Mouse (Mus musculus): ENCODE results near the gene Hip1.
A peak's percentile ranks its signal among the peaks of the same experiment; 100 is the strongest.
"Not testable (repeated sequence)": the region's sequence is repeated elsewhere in the genome, so short reads cannot be mapped to it uniquely, and the experiment has no call there.

Hip1 gene

GRCm38 (mm10) chr5:135433861-135434260 lies 111.1 kb downstream of the Hip1 start:
- DNase-seq: no peak

- no peak for DNase-seq
Measured at GRCm38 (mm10) chr5:135431111-135431510, 113.8 kb downstream of the Hip1 start.

- peak in 1 of 2 experiments; percentile 28 for DNase-seq
Measured at GRCm38 (mm10) chr5:135428786-135429185, 116.1 kb downstream of the Hip1 start.

DNA sequence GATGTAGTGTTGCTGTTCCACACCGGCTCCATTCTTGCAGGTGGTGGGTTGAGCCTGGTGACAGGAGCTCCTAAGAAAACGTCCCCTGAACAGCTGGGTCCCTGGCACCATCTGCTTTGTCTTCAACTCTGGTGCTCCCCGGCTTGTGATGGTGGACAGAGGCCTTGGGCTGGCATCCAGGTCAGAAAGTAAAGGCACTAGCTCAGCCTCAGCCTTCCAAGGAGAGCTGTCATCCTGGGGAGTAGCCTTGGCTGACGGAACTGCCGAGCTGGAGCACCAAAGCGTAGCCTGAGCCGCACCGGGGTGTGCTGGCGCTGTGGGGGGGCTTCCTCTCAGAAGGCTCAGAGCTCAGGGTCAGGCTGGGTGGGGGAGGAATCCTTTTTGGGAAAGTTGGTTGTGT lies 134.7 kb downstream of the Hip1 start:
- no peak for DNase-seq

DNA sequence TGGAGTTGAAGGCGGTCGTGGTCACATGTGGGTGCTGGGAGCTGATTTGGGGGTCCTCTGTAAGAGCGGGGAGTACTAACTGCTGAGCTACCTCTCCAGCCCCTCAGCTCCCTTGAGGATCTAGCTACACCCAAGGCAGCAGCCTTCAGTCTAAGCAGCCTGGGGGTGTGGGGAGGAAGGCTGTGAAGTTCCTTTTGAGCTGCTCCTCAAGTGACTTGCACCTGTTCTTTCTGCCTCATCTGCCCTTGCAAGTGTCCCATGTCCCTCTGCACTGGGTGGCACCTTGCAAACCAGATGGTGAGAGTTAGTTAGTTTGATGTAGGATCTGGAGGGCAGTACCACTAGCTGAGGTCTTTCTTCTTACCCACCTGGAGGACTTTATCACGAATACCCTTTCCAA lies 136.8 kb downstream of the Hip1 start:
- DNase-seq: no peak

GRCm38 (mm10) chr5:135405437-135405836 lies 139.5 kb downstream of the Hip1 start:
- no peak for DNase-seq

DNA sequence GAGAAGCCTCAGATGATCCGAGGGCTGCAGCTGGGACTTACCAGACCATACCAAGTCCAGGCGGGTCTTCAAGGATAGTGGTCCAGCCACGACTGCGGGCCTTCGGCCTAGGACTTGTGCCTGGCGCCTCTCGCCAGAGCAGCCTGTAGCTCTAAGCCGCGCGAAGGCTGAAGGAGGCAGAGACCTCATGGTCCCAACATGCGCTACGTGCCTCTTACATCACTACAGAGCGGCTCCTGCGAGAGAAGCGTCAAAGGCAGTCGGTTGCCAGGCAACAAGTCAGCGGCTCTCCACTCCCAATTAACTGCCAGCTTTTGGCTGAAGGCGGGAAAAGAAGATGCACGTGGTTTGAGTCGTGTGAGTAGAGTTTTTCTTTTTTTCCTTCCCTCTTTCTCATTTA lies 140.3 kb downstream of the Hip1 start:
- DNase-seq: no peak

- peak; percentile 53 to 83 for DNase-seq
Measured at GRCm38 (mm10) chr5:135400244-135400643, 144.7 kb downstream of the Hip1 start.

DNA sequence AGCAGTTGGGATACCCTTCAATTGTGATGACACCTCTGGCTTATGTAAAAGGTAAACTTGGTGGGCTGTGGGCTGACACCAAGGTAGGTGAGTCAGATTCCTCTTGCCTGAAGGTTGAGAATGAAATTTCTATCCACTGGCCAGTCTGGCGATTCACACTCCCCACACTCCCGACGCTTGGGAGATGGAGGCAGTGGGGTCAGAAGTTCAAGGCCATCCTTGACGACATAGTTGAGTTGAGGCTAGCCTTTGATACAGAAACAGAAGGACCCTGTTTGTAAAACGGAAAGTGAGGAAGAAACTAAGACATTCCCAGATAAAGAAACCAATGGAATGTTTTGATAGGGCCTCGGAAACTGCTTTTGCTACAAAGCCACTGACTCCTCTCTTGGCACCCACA lies 145.5 kb downstream of the Hip1 start:
- DNase-seq: no peak

DNA sequence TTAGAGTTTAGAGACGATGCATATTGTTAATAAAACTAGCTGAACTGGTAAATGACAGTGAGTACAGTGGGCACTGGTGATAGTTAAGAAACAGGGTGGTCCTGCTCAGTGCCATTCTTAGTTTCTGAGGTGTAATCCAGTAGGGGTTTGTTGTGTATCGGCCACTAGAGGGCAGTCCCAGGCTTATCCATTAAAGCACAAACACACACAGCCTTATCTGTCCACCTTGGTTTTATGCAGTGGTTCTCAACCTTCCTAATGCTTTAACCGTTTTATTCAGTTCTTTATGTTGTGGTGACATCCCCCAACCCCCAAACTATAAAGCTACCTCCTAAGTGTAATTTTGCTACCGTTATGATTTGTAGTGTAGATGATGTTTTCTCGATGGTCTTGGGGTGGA lies 149.1 kb downstream of the Hip1 start:
- peak in 1 of 2 experiments; percentile 54 for DNase-seq

- peak; percentile 70 to 79 for DNase-seq
Measured at GRCm38 (mm10) chr5:135394004-135394823, 150.7 kb downstream of the Hip1 start, which contains the start of gene Pom121. TSS of gene Pom121 (minus strand) at chr5:135394546.

DNA sequence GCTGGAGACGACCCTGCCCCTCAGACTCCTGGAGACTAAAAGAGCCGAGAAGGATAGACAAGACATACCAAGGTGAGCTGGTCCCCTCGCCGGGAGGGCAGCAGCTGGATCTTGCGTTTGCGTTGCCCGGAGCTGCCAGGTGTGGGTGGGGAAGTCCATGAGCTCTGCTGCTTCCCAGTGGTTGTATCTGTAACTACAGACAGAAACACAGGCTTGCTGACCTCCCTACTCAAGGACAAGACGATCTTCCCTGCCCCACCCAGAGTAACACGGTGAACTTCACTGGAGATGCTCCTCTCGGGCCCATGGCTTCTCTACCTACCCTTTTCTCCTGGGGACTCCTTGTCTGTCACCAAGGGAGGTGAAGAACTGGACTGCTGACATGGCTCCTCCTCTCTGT lies 161.1 kb downstream of the Hip1 start:
- no peak for DNase-seq

DNA sequence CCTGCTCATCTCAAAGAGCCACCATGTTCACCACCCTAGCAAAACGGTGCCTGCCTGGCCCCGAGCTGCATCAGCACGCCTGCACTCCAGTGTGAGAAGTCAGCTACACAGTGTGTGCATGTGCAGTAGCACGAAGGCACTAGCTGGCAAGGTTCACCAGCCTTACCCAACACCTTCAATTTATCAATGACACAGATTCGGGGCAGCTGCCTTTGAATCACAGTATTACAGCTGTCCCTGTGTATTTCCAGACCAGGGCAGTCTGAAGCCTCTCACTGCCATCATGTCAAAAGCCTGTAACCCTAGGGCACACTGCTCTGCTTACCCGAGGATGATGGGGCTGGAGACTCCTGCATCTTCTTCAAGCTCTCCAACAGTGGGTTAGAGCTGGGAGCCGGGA lies 162.2 kb downstream of the Hip1 start:
- no peak for DNase-seq

GRCm38 (mm10) chr5:135381356-135381925 lies 163.5 kb downstream of the Hip1 start:
- DNase-seq: no peak

DNA sequence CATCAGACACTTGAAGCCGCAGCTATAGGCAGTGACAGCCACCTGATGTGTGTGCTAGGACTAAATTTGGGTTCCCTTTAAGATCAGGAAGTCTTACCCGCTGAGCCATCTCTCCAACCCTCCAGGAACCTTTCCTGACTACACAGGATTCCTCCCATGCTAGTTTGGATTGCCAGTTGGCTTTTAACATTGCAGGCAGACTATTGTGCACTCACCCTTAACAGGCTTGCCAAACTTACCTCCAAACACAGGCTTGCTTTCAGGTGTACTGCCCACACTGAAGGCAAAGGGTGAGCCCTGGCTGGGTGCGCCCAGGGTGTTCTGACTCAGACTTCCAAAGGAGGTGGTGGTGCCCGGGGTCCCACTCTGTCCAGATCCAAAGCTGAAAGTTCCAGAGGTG lies 164.2 kb downstream of the Hip1 start:
- no peak for DNase-seq

DNA sequence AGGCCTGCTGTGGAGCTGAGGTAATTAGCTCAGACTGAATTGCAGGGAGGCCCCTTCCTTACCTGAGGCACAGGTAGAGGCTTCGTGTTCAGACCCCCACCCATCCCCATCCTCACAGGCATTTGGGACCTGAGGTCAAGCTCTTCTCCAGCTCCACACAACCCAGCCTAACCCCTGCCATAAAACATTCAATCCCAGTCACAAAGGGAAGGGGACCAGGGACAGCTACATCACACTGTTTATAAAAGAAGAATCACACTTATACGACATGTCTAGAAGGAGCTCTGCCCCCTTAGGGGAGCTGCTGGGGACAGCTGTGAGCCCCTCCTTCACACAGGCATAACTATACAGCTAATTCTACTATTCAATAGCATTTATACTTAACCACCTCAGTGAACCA lies 168.6 kb downstream of the Hip1 start:
- DNase-seq: no peak

GRCm38 (mm10) chr5:135375167-135375566 lies 169.8 kb downstream of the Hip1 start:
- DNase-seq: no peak

GRCm38 (mm10) chr5:135373601-135374000 lies 171.3 kb downstream of the Hip1 start:
- DNase-seq: no peak

- DNase-seq: no peak
Measured at GRCm38 (mm10) chr5:135371195-135371594, 173.7 kb downstream of the Hip1 start.

DNA sequence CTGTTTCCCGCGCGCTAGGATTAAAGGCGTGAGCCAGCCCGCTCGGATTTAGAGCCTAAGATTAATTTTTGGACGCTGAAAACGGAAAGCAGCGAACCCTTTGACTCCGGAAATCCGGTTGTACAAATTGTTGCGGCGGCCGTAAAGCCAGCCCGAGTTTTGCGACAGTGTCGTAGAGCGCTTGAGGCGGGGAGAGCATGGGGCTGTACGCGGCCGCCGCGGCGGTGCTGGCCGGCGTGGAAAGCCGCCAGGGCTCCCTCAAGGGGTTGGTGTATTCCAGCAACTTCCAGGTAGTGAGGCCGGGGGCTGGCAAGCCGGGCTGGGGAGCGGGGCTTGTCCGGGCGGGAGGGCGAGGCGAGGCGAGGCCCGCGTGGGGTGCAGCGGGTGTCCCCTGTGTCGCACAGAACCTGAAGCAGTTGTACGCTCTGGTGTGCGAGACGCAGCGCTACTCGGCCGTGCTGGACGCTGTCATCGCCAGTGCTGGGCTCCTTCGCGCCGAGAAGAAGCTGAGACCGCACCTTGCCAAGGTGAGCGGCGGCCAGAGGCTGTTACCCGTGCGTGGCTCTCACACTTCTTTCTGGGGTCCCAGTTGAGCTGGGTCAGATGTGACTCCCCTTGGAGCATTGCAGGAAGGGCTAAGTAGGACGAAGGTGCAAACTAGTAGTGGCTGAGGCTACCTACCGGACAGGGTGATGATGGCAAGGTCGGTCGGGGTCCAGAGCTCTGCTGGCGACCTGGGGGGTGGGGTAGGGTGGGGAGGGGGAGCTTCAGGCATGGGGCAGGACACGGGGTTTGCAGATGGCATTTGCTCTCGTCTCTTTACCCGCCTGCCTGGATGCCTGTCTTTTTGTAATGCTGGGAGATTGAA lies 174.9 kb downstream of the Hip1 start, which contains the start of gene Nsun5:
TSS of gene Nsun5 (plus strand) at position 167 of the 868 bp plus-strand sequence.
- DNase-seq: peak; percentile 85 to 95

DNA sequence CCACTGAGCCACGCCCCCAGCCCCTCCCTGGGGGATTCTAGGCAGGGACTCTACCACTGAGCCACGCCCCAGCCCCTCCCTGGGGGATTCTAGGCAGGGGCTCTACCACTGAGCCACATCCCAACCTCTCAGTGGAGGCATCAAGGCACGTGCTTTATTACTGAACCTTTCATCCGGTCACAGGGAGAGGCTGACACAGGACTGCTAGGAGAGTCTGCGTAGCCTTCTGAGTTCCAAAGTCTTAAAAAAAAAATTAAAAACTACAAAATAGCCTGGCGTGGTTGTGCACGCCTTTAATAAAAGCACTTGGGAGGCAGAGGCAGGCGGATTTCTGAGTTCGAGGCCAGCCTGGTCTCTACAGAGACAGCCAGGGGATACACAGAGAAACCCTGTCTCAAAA lies 175.7 kb downstream of the Hip1 start:
- DNase-seq: not testable (repeated sequence)

DNA sequence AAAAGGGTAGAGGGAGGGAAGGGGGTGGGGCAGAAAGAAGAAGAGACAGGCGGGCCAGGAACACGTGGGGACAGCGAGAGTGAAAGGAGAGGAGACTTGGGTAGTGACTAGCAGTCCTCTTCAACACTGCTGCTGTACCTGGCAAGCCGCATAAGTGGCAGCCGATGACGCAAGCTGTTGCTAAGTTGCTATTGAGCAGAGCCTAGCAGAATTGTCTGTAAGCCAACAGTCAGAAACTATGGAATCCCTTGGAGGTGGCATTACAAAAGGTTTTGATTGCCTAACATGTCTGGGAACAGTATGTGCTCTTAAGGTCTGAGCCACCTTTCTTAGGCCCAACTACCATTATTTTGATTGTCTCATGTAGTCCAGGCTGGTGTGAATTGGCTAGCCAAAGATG lies 176.6 kb downstream of the Hip1 start:
- DNase-seq: no peak

GRCm38 (mm10) chr5:135367841-135368240 lies 177.1 kb downstream of the Hip1 start:
- DNase-seq: no peak

Measured in spleen, adult 18-20 months (tissue).